Mouse (Mus musculus) midbrain, embryonic 13.5 days (tissue): ENCODE measurements at regions not wholly inside any gene's neighbourhood (a gene's known extent, or its start where the extent isn't known, plus 50 kb on each side); places are given as distances from the start of the nearest gene placed in this dataset.
"Not testable (repeated sequence)": the region's sequence is repeated elsewhere in the genome, so short reads cannot be mapped to it uniquely, and the experiment has no call there.

Experiments
- ATAC-seq: fragments of 200-750 bp; cut with Nextera tagmentation; 2 replicates; pipeline ENCODE4 v1.8.0; 2017; ENCODE audit warnings: mild to moderate bottlenecking, moderate TSS enrichment, moderate library complexity
- H3K27ac ChIP-seq: fragments of 300-500 bp; sonication (generic); 2 replicates; pipeline ENCODE4 v1.5.1; 2015; ENCODE audit warnings: inconsistent platforms, mild to moderate bottlenecking, moderate library complexity
- H3K27me3 ChIP-seq: fragments of 300-500 bp; sonication (generic); 2 replicates; pipeline ENCODE4 v1.6.1; 2015; ENCODE audit warnings: mild to moderate bottlenecking, inconsistent platforms
- H3K36me3 ChIP-seq: fragments of 300-500 bp; sonication (generic); 2 replicates; pipeline ENCODE4 v1.6.1; 2015; ENCODE audit warnings: mild to moderate bottlenecking, inconsistent platforms
- H3K4me1 ChIP-seq: fragments of 300-500 bp; sonication (generic); replicated peaks from 2 replicates; pipeline ENCODE4 v1.6.1; 2015; ENCODE audit warnings: inconsistent platforms
- H3K4me2 ChIP-seq: fragments of 300-500 bp; sonication (generic); replicated peaks from 2 replicates; pipeline ENCODE4 v1.6.1; 2015; ENCODE audit warnings: moderate library complexity, mild to moderate bottlenecking, inconsistent platforms
- H3K4me3 ChIP-seq: fragments of 300-500 bp; sonication (generic); replicated peaks from 2 replicates; pipeline ENCODE4 v1.5.1; 2015; ENCODE audit warnings: mild to moderate bottlenecking, inconsistent platforms
- H3K9ac ChIP-seq: fragments of 300-500 bp; sonication (generic); replicated peaks from 2 replicates; pipeline ENCODE4 v1.6.1; 2015; ENCODE audit warnings: mild to moderate bottlenecking, inconsistent platforms
- H3K9me3 ChIP-seq: fragments of 300-500 bp; sonication (generic); 2 replicates; pipeline ENCODE4 v1.6.1; 2016; ENCODE audit warnings: mild to moderate bottlenecking, inconsistent platforms
- WGBS: fragments of 180-500 bp; shearing (Covaris S2); methylation state at CpG from one replicate; pipeline ENCODE4 v1.1.7; 2015; 5-methylcytosine and 5-hydroxymethylcytosine counted together

- WGBS, result 87% methylated on average over 3 of the region's 3 CpGs
- H3K4me3 ChIP-seq, result no peak overlapping the region
These were observed 433.5 kb upstream of the Id2 start for GRCm38 (mm10) chr12:25530483-25530882.

GRCm38 (mm10) chr12:25529537-25529936 lies 432.6 kb upstream of the Id2 start:
- H3K27me3 ChIP-seq, result no peaks in the 10 kb centered on the region
- 94% methylated on average over 3 of the region's 3 CpGs for WGBS
- no peaks in the 10 kb centered on the region for H3K9me3 ChIP-seq
- H3K4me2 ChIP-seq, result no peak overlapping the region
- no peaks in the 10 kb centered on the region for H3K36me3 ChIP-seq
- no peak overlapping the region for H3K27ac ChIP-seq
- H3K4me1 ChIP-seq, result no peaks in the 10 kb centered on the region
- ATAC-seq, result no peak
- no peak overlapping the region for H3K9ac ChIP-seq
- no peak overlapping the region for H3K4me3 ChIP-seq

More at GRCm38 (mm10) chr12:25530483-25530882, 433.5 kb upstream of the Id2 start:
- H3K27ac ChIP-seq, result no peak overlapping the region
- H3K9ac ChIP-seq, result no peak overlapping the region
- ATAC-seq, result no peak
- no peaks in the 10 kb centered on the region for H3K36me3 ChIP-seq
- no peaks in the 10 kb centered on the region for H3K27me3 ChIP-seq
- no peaks in the 10 kb centered on the region for H3K4me1 ChIP-seq
- H3K4me2 ChIP-seq, result no peak overlapping the region
- no peaks in the 10 kb centered on the region for H3K9me3 ChIP-seq

GRCm38 (mm10) chr12:25526639-25527038 lies 429.7 kb upstream of the Id2 start:
- H3K4me2 ChIP-seq, result no peak overlapping the region
- no peak for ATAC-seq
- no peaks in the 10 kb centered on the region for H3K27me3 ChIP-seq
- no peaks in the 10 kb centered on the region for H3K4me1 ChIP-seq
- no peaks in the 10 kb centered on the region for H3K9me3 ChIP-seq
- no peak overlapping the region for H3K27ac ChIP-seq
- no peaks in the 10 kb centered on the region for H3K36me3 ChIP-seq
- 94% methylated on average over 11 of the region's 11 CpGs for whole genome bisulfite sequencing
- H3K9ac ChIP-seq, result no peak overlapping the region
- H3K4me3 ChIP-seq, result no peak overlapping the region

- no peaks in the 10 kb centered on the region for H3K27me3 ChIP-seq
- ATAC-seq, result no peak
- H3K4me3 ChIP-seq, result no peak overlapping the region
- H3K9ac ChIP-seq, result no peak overlapping the region
- no peaks in the 10 kb centered on the region for H3K9me3 ChIP-seq
- no peak overlapping the region for H3K27ac ChIP-seq
- H3K4me2 ChIP-seq, result no peak overlapping the region
- no peaks in the 10 kb centered on the region for H3K36me3 ChIP-seq
- whole genome bisulfite sequencing, result 84% methylated on average over 2 of the region's 2 CpGs
- H3K4me1 ChIP-seq, result no peaks in the 10 kb centered on the region
These were observed 419.8 kb upstream of the Id2 start for GRCm38 (mm10) chr12:25516738-25517137.

- H3K4me1 ChIP-seq, result no peaks in the 10 kb centered on the region
- ATAC-seq, result no peak
- H3K9ac ChIP-seq, result no peak overlapping the region
- no peak overlapping the region for H3K4me3 ChIP-seq
- H3K4me2 ChIP-seq, result no peak overlapping the region
- no peaks in the 10 kb centered on the region for H3K36me3 ChIP-seq
- no peaks in the 10 kb centered on the region for H3K27me3 ChIP-seq
- H3K27ac ChIP-seq, result no peak overlapping the region
- no peaks in the 10 kb centered on the region for H3K9me3 ChIP-seq
These were observed 416.7 kb upstream of the Id2 start for GRCm38 (mm10) chr12:25513679-25514078.

GRCm38 (mm10) chr12:25509666-25510065 lies 412.7 kb upstream of the Id2 start:
- Histone ChIP-seq H3K9ac (no peak overlapping the region), H3K9me3 (peaks cover 15% of the 10 kb centered on the region), H3K4me1 (no peaks in the 10 kb centered on the region), H3K4me3 (no peak overlapping the region), H3K27ac (no peak overlapping the region), H3K4me2 (no peak overlapping the region), H3K27me3 (no peaks in the 10 kb centered on the region), H3K36me3 (no peaks in the 10 kb centered on the region)
- no peak for ATAC-seq
- 89% methylated on average over 4 of the region's 4 CpGs for WGBS

- ATAC-seq, result no peak
- Histone ChIP-seq H3K4me3 (no peak overlapping the region), H3K9me3 (no peaks in the 10 kb centered on the region), H3K27me3 (no peaks in the 10 kb centered on the region), H3K27ac (no peak overlapping the region), H3K36me3 (no peaks in the 10 kb centered on the region), H3K4me1 (no peaks in the 10 kb centered on the region), H3K4me2 (no peak overlapping the region), H3K9ac (no peak overlapping the region)
- WGBS, result 88% methylated on average over 5 of the region's 5 CpGs
These were observed 396.3 kb upstream of the Id2 start for GRCm38 (mm10) chr12:25493233-25493632.

- Histone ChIP-seq H3K4me2 (no peak overlapping the region), H3K27me3 (no peaks in the 10 kb centered on the region), H3K4me1 (no peaks in the 10 kb centered on the region), H3K27ac (no peak overlapping the region), H3K9ac (no peak overlapping the region), H3K4me3 (no peak overlapping the region), H3K9me3 (no peaks in the 10 kb centered on the region), H3K36me3 (no peaks in the 10 kb centered on the region)
- WGBS, result 96% methylated on average over 3 of the region's 3 CpGs
- no peak for ATAC-seq
These were observed 395.7 kb upstream of the Id2 start for GRCm38 (mm10) chr12:25492483-25493190.

- Histone ChIP-seq H3K27ac (peak overlapping the region; percentile 86), H3K9me3 (no peaks in the 10 kb centered on the region), H3K36me3 (no peaks in the 10 kb centered on the region), H3K4me2 (peak overlapping the region; percentile 39), H3K4me3 (no peak overlapping the region), H3K27me3 (no peaks in the 10 kb centered on the region), H3K4me1 (peaks cover 22% of the 10 kb centered on the region), H3K9ac (no peak overlapping the region; the same call in 1 of the 2 replicates)
- WGBS, result 3% methylated on average over 10 of the region's 10 CpGs
- ATAC-seq, result peak; percentile 98
These were observed 378.3 kb upstream of the Id2 start for GRCm38 (mm10) chr12:25475180-25475758.

- 82% methylated on average over 10 of the region's 10 CpGs for WGBS
- Histone ChIP-seq H3K27ac (no peak overlapping the region), H3K27me3 (no peaks in the 10 kb centered on the region), H3K9ac (no peak overlapping the region), H3K9me3 (no peaks in the 10 kb centered on the region), H3K4me2 (no peak overlapping the region), H3K4me3 (no peak overlapping the region), H3K36me3 (no peaks in the 10 kb centered on the region), H3K4me1 (no peaks in the 10 kb centered on the region)
- no peak for ATAC-seq
These were observed 372.2 kb upstream of the Id2 start for GRCm38 (mm10) chr12:25469181-25469580.

GRCm38 (mm10) chr12:25467789-25468188 lies 370.8 kb upstream of the Id2 start:
- whole genome bisulfite sequencing, result 72% methylated on average over 12 of the region's 12 CpGs
- Histone ChIP-seq H3K27ac (no peak overlapping the region), H3K4me1 (no peaks in the 10 kb centered on the region), H3K4me3 (no peak overlapping the region), H3K9me3 (no peaks in the 10 kb centered on the region), H3K36me3 (no peaks in the 10 kb centered on the region), H3K9ac (no peak overlapping the region), H3K4me2 (no peak overlapping the region), H3K27me3 (no peaks in the 10 kb centered on the region)
- ATAC-seq, result no peak

- H3K36me3 ChIP-seq, ATAC-seq, H3K27ac ChIP-seq, H3K27me3 ChIP-seq, H3K9ac ChIP-seq, H3K9me3 ChIP-seq, H3K4me3 ChIP-seq, H3K4me2 ChIP-seq, H3K4me1 ChIP-seq: not testable (repeated sequence)
- 92% methylated on average over 2 of the region's 2 CpGs for WGBS
These were observed 365.8 kb upstream of the Id2 start for GRCm38 (mm10) chr12:25462690-25463089.
